Mouse (Mus musculus): ENCODE results near the gene Baz2a. TPM values are rescaled to one million over a fixed set of nuclear protein-coding genes. Genes with fewer than 3 reads are reported as not detected.
A peak's percentile ranks its signal among the peaks of the same experiment; 100 is the strongest.
"Not testable (repeated sequence)": the region's sequence is repeated elsewhere in the genome, so short reads cannot be mapped to it uniquely, and the experiment has no call there.

The Baz2a gene
- total RNA-seq, 2 experiments from 2014 or later, result 26.1 to 27.8 TPM

- intact Hi-C loops (cut with DNase I), result not testable (repeated sequence)
Observed at GRCm38 (mm10) chr10:128078269-128078668, 13.1 kb upstream of the Baz2a start.

GRCm38 (mm10) chr10:128080496-128080895, 10.9 kb upstream of the Baz2a start:
- DNase-seq, result no peak
- intact Hi-C loops (cut with DNase I), result loop anchor here (2.0 kb wide), 1 partner anchor 20 kb away; no protein-coding TSS in a partner anchor

More at GRCm38 (mm10) chr10:128078269-128078668, 13.1 kb upstream of the Baz2a start:
- not testable (repeated sequence) for DNase-seq

- DNase-seq, result peak in 1 of 2 experiments; percentile 43
- intact Hi-C loops (cut with DNase I), result loop anchor here (2.0 kb wide), 1 partner anchor 21 kb away; no protein-coding TSS in a partner anchor
Observed at GRCm38 (mm10) chr10:128081807-128082476, 9.4 kb upstream of the Baz2a start.

DNA sequence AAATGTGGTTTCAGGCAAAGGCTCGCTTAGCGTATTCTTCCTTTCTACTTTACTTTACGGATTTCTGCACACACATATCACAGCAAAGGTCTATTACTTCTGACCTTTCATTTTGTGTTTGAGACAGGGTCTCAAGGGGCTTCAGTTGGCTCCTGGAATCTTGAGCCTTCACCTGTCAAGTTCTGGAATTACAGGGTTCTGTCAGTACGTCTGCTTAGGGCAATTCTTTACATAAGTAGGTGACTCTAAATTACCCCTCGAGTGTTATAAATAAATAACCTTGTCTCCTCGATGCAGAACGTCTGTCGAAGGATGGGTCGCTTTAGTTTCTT, 8.9 kb upstream of the Baz2a start:
- intact Hi-C loops (cut with DNase I), result no loop called here
- no peak for DNase-seq

DNA sequence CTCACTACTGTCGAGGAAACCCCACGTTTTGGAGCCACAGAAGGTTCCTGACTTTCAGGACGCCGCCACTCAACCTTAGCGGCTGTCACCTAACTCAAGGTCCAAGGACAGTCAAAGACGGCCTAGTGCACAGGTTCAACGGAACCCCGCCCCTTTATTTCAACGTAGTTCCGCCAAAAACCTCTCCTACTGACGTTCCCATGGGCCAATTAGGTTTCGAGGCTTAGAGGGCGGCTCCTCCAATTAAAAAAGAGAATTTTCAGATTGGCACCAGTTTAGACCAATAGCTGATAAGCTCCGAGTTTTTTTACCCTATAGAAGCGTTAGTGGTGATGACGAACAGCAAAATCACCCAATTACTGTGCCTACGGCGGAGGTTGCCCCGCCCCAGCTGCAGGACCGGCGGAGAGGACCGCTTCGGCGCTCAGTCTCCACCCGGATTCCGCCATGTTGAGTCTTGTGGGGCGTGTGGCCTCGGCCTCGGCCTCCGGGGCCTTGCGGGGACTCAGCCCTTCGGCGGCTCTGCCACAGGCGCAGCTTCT, 8.4 kb upstream of the Baz2a start, which contains the start of gene Atp5b:
Atp5b (plus strand) TSS at position 394 of the 542 bp plus-strand sequence.
- peak; percentile 99 to 100 for DNase-seq
- intact Hi-C loops (cut with DNase I), result no loop called here

GRCm38 (mm10) chr10:128083688-128084087, 7.7 kb upstream of the Baz2a start:
- intact Hi-C loops (cut with DNase I), result loop anchor here (2.0 kb wide), 1 partner anchor 45 kb away; no protein-coding TSS in a partner anchor
- DNase-seq, result peak in 1 of 2 experiments; percentile 55

GRCm38 (mm10) chr10:128084160-128084559, 7.2 kb upstream of the Baz2a start:
- peak in 1 of 2 experiments; percentile 31 for DNase-seq
- intact Hi-C loops (cut with DNase I), result loop anchor here (2.0 kb wide), 1 partner anchor 45 kb away; no protein-coding TSS in a partner anchor

DNA sequence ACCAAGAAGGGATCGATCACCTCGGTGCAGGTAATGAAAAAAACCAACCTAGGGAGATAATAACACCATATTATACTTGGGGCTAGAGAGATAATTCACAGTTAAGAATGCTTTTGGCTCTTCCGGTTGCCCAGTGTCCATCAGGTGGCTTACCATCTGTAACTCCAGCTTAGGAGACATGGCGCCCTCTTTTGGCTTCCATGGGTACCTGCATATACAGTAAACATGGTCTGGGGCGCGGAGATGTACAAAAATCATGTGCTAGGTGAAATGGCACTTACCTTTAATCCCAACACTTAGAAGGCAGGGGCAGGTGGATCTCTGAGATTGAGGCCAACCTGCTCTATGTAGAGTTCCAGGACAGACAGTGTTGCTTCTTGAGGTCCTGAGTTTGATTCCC, 5.0 kb upstream of the Baz2a start:
- intact Hi-C loops (cut with DNase I), result no loop called here
- peak in 1 of 2 experiments; percentile 49 for DNase-seq

GRCm38 (mm10) chr10:128087216-128087615, 4.2 kb upstream of the Baz2a start:
- peak in 1 of 2 experiments; percentile 36 for DNase-seq
- intact Hi-C loops (cut with DNase I), result not testable (repeated sequence)

DNA sequence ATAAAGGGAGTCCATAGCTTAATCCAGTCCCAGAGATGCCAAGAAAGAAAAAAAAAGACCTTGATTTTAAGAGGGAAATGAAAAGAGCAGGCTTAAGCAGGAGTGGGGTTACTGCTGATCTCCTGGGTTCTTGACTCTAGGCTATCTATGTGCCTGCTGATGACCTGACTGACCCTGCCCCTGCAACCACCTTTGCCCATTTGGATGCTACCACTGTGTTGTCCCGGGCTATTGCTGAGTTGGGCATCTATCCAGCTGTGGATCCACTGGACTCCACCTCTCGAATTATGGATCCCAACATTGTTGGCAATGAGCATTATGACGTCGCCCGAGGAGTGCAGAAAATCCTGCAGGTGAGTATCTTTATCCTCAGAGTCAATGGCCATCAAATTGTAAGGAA, 3.2 kb upstream of the Baz2a start:
- intact Hi-C loops (cut with DNase I), result no loop called here
- DNase-seq, result no peak

GRCm38 (mm10) chr10:128089842-128090241, 1.5 kb upstream of the Baz2a start:
- DNase-seq, result no peak
- intact Hi-C loops (cut with DNase I), result loop anchor here (2.0 kb wide), 1 partner anchor 97 kb away; no protein-coding TSS in a partner anchor

GRCm38 (mm10) chr10:128090651-128091563, 470 bp upstream of the Baz2a start:
- peak; percentile 96 to 97 for DNase-seq
- intact Hi-C loops (cut with DNase I), result loop anchor here (2.0 kb wide), 1 partner anchor 96 kb away; no protein-coding TSS in a partner anchor

DNA sequence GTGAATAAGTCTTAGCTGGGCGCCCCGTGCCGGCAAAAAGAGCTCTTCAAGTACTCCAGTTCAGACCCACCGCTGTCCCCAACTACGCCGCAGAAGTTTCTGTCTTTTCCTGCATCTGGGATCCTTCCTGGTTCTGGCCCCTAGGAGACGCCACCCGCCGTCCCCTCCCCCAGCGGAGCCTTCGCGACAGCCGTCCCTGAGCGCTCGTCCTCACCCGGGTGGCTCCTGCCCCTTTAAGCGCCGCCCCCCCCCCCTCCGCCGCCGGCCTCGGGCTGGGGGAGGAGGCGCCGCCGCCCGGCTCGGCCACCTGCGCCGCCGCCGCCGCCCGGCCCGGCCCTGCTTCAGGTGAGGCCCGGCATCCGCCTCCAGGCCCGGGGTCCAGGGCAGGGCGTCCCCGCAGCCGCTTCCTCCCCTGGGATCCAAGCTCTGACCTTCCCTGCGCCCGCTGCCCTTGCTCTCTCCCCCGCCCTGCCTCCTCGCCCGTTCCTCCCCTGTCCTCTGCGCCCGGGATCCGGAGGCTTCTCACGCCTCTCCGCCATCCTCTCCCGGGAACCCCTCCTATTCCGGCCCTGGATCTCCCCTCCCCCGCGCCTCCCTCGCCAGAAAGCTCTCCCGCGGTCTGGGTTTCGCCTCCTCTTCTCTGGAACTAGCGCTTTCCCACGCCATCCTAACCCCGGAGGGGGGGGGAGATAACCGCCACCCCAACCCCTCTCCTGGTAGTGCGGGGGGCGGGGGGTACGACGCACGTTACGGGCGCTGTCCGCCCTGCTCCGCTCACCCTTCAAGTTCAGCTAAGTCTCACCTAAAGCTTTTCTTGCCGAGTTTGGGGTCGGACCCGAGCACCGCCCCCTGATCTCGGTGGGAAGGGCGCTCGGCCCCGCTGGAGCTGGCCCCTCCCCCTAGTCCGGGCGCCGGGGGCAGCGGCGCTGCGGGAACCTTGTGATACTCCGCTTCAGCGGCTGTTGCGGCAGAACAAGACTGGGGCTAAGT, 1.4 kb downstream of the Baz2a start:
- intact Hi-C loops (cut with DNase I), result no loop called here
- peak; percentile 88 to 91 for DNase-seq

DNA sequence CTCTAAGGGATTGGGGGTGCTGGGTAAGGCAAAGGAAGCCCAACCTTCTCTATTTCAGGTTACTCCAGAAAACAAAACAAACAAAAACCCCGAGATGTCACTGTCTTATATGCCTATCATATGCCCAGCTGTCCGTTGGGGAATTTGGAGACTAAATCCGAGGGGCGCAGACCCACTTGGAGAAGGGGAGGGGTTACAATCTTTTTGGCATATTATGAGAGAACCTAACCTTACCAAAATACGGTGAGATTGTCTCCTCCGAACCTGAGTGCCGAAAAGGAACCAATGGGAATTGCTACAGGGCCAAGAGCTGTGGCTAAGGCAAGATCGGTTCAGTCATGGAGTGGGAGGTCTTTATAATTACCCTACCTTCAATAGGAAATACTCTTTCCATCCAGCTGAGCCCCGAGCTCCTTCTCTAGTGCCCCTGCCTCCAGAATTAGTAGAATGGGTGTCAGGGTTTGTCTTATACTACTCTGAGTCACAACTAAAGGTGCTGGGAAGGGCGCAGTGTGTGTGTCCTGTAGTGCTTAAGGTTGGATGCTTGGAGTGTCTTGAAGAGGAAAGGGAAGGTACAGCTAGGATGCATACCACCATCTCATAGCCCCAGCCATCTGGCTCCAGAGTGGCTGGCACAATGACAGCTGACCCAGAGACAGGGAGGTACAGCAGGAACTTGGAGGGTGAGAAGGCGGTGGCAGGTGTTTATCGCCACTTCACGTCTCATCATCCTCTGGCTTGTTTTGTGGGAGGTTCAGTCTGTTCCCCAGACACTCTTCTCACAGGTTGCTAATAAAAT, 2.3 kb downstream of the Baz2a start:
- intact Hi-C loops (cut with DNase I), result no loop called here
- DNase-seq, result peak in 1 of 2 experiments; percentile 39

GRCm38 (mm10) chr10:128094340-128094968, 3.1 kb downstream of the Baz2a start:
- intact Hi-C loops (cut with DNase I), result no loop called here
- peak; percentile 87 to 89 for DNase-seq

- intact Hi-C loops (cut with DNase I), result no loop called here
- DNase-seq, result no peak
Observed at GRCm38 (mm10) chr10:128095003-128095636, 3.7 kb downstream of the Baz2a start.

- intact Hi-C loops (cut with DNase I), result loop anchor here (2.0 kb wide), 1 partner anchor 86 kb away; no protein-coding TSS in a partner anchor
- DNase-seq, result no peak
Observed at GRCm38 (mm10) chr10:128096313-128096692, 4.9 kb downstream of the Baz2a start.

All from heart, postnatal 10 days (tissue).